In genomic region chr5:39416597-39417023, GRCm38 (mm10) we compare ENCODE assay signal across 16 mouse cellular contexts.
A peak's percentile ranks its signal among the peaks of the same experiment; 100 is the strongest.
DNase-seq lines count a peak whose midpoint lies in the region; ATAC-seq and TF ChIP-seq lines count a peak whose summit lies in the region.
"Had no signal": no experiment of that assay in that cellular context is flagged by ENCODE, and none has a peak within 500 bp of the region (broad histone marks: within the 10 kb centered on the region; RNA-seq: fewer than 3 reads in every experiment).

No protein-coding gene starts in this region.

- no peak for TF ChIP-seq CTCF in forebrain, postnatal 0 days (IDR thresholded peaks at IDR 0.05; ENCODE audit: low read depth)

- no peaks in the 10 kb centered on the region for H3K9me3 ChIP-seq in hindbrain, embryonic 13.5 days
- no peaks in the 10 kb centered on the region for H3K9me3 ChIP-seq in hindbrain, embryonic 11.5 days (ENCODE audit: control insufficient read depth, low read length)
- H3K9me3 ChIP-seq in forebrain, postnatal 0 days (ENCODE audit: low read length): no peaks in the 10 kb centered on the region
- no peaks in the 10 kb centered on the region for H3K9me3 ChIP-seq in limb, embryonic 15.5 days
- H3K9me3 ChIP-seq: embryonic facial prominence, embryonic 13.5 days; kidney, embryonic 15.5 days; liver, embryonic 15.5 days; midbrain, embryonic 10.5 days had no signal

- H3K9ac ChIP-seq in hindbrain, embryonic 13.5 days: no peak overlapping the region
- no peak overlapping the region for H3K9ac ChIP-seq in hindbrain, embryonic 11.5 days (ENCODE audit: low read depth, low read length)
- H3K9ac ChIP-seq in forebrain, postnatal 0 days: no peak overlapping the region
- H3K9ac ChIP-seq in limb, embryonic 15.5 days: no peak overlapping the region
- H3K9ac ChIP-seq: embryonic facial prominence, embryonic 13.5 days; kidney, embryonic 15.5 days; liver, embryonic 15.5 days had no signal

- peak overlapping the region; percentile 48; the same call in 1 of the 2 replicates for H3K27ac ChIP-seq in hindbrain, embryonic 13.5 days
- H3K27ac ChIP-seq in hindbrain, embryonic 11.5 days (ENCODE audit: low read depth, low read length): no peak overlapping the region
- no peak overlapping the region for H3K27ac ChIP-seq in forebrain, postnatal 0 days (ENCODE audit: low read depth, low read length)
- H3K27ac ChIP-seq in limb, embryonic 15.5 days: peak overlapping the region; percentile 62; the same call in 1 of the 2 replicates
- H3K27ac ChIP-seq: embryonic facial prominence, embryonic 13.5 days; kidney, embryonic 15.5 days; liver, embryonic 15.5 days; midbrain, embryonic 10.5 days had no signal

- no peaks in the 10 kb centered on the region for H3K36me3 ChIP-seq in hindbrain, embryonic 13.5 days
- no peaks in the 10 kb centered on the region for H3K36me3 ChIP-seq in hindbrain, embryonic 11.5 days (ENCODE audit: control insufficient read depth, insufficient read depth, low read length)
- no peaks in the 10 kb centered on the region for H3K36me3 ChIP-seq in forebrain, postnatal 0 days (ENCODE audit: insufficient read depth)
- H3K36me3 ChIP-seq in limb, embryonic 15.5 days: no peaks in the 10 kb centered on the region
- H3K36me3 ChIP-seq: embryonic facial prominence, embryonic 13.5 days; kidney, embryonic 15.5 days; liver, embryonic 15.5 days; midbrain, embryonic 10.5 days had no signal

- H3K4me1 ChIP-seq in hindbrain, embryonic 13.5 days (replicated peaks): peaks cover 7% of the 10 kb centered on the region
- H3K4me1 ChIP-seq in hindbrain, embryonic 11.5 days (replicated peaks; ENCODE audit: control insufficient read depth, insufficient read depth, low read length): no peaks in the 10 kb centered on the region
- no peaks in the 10 kb centered on the region for H3K4me1 ChIP-seq in forebrain, postnatal 0 days (ENCODE audit: insufficient read depth)
- peaks cover 14% of the 10 kb centered on the region for H3K4me1 ChIP-seq in limb, embryonic 15.5 days
- H3K4me1 ChIP-seq: kidney, embryonic 15.5 days; liver, embryonic 15.5 days had no signal

- peak; percentile 8 for DNase-seq in embryo, embryonic 10.5 days (ENCODE audit: low spot score)
- no peak for DNase-seq in embryo, embryonic 9.5 days (ENCODE audit: extremely low spot score)
- DNase-seq in hindbrain, embryonic 11.5 days (ENCODE audit: low spot score): no peak
- DNase-seq in forebrain, postnatal 0 days: peak; percentile 44
- DNase-seq in kidney, adult 18-20 months: no peak
- DNase-seq in left cerebral cortex, adult 9 months (ENCODE audit: low spot score in 2 of 2): no peak
- DNase-seq: cerebellum, adult 11 months; gastrocnemius, postnatal 14 days; lung, postnatal 10 days; thymus, adult 18-20 months had no signal

- 34% methylated on average over 2 of the region's 2 CpGs for WGBS in hindbrain, embryonic 13.5 days
- 50% methylated on average over 2 of the region's 2 CpGs for WGBS in hindbrain, embryonic 11.5 days
- 25% methylated on average over 2 of the region's 2 CpGs for WGBS in forebrain, postnatal 0 days
- WGBS in limb, embryonic 15.5 days: 19% methylated on average over 2 of the region's 2 CpGs

- no peaks in the 10 kb centered on the region for H3K27me3 ChIP-seq in hindbrain, embryonic 13.5 days
- no peaks in the 10 kb centered on the region for H3K27me3 ChIP-seq in hindbrain, embryonic 11.5 days (ENCODE audit: control insufficient read depth, insufficient read depth, low read length)
- H3K27me3 ChIP-seq in forebrain, postnatal 0 days (ENCODE audit: insufficient read depth, low read length): no peaks in the 10 kb centered on the region
- no peaks in the 10 kb centered on the region for H3K27me3 ChIP-seq in limb, embryonic 15.5 days
- H3K27me3 ChIP-seq: embryonic facial prominence, embryonic 13.5 days; kidney, embryonic 15.5 days; liver, embryonic 15.5 days had no signal

- H3K4me2 ChIP-seq in hindbrain, embryonic 13.5 days: no peak overlapping the region
- H3K4me2 ChIP-seq in hindbrain, embryonic 11.5 days (replicated peaks; ENCODE audit: low read depth, low read length): no peak overlapping the region
- H3K4me2 ChIP-seq in forebrain, postnatal 0 days (ENCODE audit: low read depth): no peak overlapping the region
- H3K4me2 ChIP-seq in limb, embryonic 15.5 days: no peak overlapping the region
- H3K4me2 ChIP-seq: embryonic facial prominence, embryonic 13.5 days; kidney, embryonic 15.5 days; liver, embryonic 15.5 days had no signal

- ATAC-seq in hindbrain, embryonic 13.5 days (ENCODE audit: low FRiP score): no peak
- no peak for ATAC-seq in hindbrain, embryonic 11.5 days (ENCODE audit: low FRiP score)
- peak; percentile 29; the same call in 1 of the 2 replicates for ATAC-seq in forebrain, postnatal 0 days
- ATAC-seq in limb, embryonic 15.5 days (ENCODE audit: insufficient number of reproducible peaks, low FRiP score, low TSS enrichment, low read depth): peak; percentile 82

- H3K4me3 ChIP-seq in hindbrain, embryonic 13.5 days: no peak overlapping the region
- H3K4me3 ChIP-seq in hindbrain, embryonic 11.5 days (ENCODE audit: low read depth, low read length): no peak overlapping the region
- H3K4me3 ChIP-seq in forebrain, postnatal 0 days (ENCODE audit: low read depth, low read length): no peak overlapping the region
- no peak overlapping the region for H3K4me3 ChIP-seq in limb, embryonic 15.5 days
- H3K4me3 ChIP-seq: embryonic facial prominence, embryonic 13.5 days; kidney, embryonic 15.5 days; liver, embryonic 15.5 days; midbrain, embryonic 10.5 days had no signal

Comparison
In these comparisons a context has a peak if more than half of its experiments do, and no peak if none do; other contexts are left out.
1. DNase-seq: peak in embryo, embryonic 10.5 days (single experiment) and forebrain, postnatal 0 days (single experiment); none in embryo, embryonic 9.5 days (single experiment), hindbrain, embryonic 11.5 days (single experiment), kidney, adult 18-20 months (single experiment) and left cerebral cortex, adult 9 months (0 of 2).
2. H3K27ac ChIP-seq: peak in hindbrain, embryonic 13.5 days (single experiment) and limb, embryonic 15.5 days (single experiment); none in hindbrain, embryonic 11.5 days (single experiment) and forebrain, postnatal 0 days (single experiment).
3. ATAC-seq: peak in forebrain, postnatal 0 days (single experiment) and limb, embryonic 15.5 days (single experiment); none in hindbrain, embryonic 13.5 days (single experiment) and hindbrain, embryonic 11.5 days (single experiment).